Mouse (Mus musculus): ENCODE results near the gene Cetn3. TPM values are rescaled to one million over a fixed set of nuclear protein-coding genes. Genes with fewer than 3 reads are reported as not detected.
A peak's percentile ranks its signal among the peaks of the same experiment; 100 is the strongest.

Gene Cetn3
- total and polyA plus RNA-seq, 3 experiments: 55.6 to 211 (median 158) TPM

- Histone ChIP-seq H3K36me3 (replicated peaks in 1 of 2; ENCODE audit: control insufficient read depth in 1 of 2, insufficient read depth in 1 of 2, low read length in 1 of 2) (peaks cover 21 to 53% of the 10 kb centered on the region in 2 experiments), H3K4me3 (replicated peaks in 1 of 3; ENCODE audit: low read depth in 2 of 3, low read length in 2 of 3, poor library complexity in 1 of 3) (no peak overlapping the region), H3K27me3 (replicated peaks) (no peaks in the 10 kb centered on the region), H3K4me1 (ENCODE audit: control insufficient read depth in 1 of 2, insufficient read depth in 2 of 2) (peaks cover 2 to 12% of the 10 kb centered on the region in 2 experiments; a peak in 2 of 4 replicates), H3K9me3 (replicated peaks; ENCODE audit: low read length) (no peaks in the 10 kb centered on the region), H3K9ac (ENCODE audit: insufficient read depth, low read depth) (no peak overlapping the region), H3K27ac (ENCODE audit: insufficient read depth, low read depth) (no peak overlapping the region), H3K4me2 (ENCODE audit: insufficient read depth, low read depth, poor library complexity, severe bottlenecking) (no peak overlapping the region), H3K79me2 (replicated peaks; ENCODE audit: control insufficient read depth, extremely low read depth, insufficient read depth, poor library complexity, severe bottlenecking) (no peaks in the 10 kb centered on the region; the same call in 1 of the 2 replicates)
- in situ Hi-C loops (cut with MboI; ENCODE audit: low pct_ligation_motif_present, low pct_unique_long_range_greater_than_20kb, low sequenced_read_pairs) (no loop called here), dilution Hi-C loops (cut with MboI; ENCODE audit: extremely low pct_ligation_motif_present, extremely low pct_unique_long_range_greater_than_20kb, low sequenced_read_pairs) (no loop called here)
- no peak for TF ChIP-seq KAT2A (IDR thresholded peaks at IDR 0.05; ENCODE audit: insufficient replicate concordance, low read length)
- no peak for TF ChIP-seq TCF12 (IDR thresholded peaks at IDR 0.05; ENCODE audit: low read depth, low read length)
- DNase-seq (ENCODE audit: extremely low read depth): no peak
These were observed 9.0 kb downstream of the Cetn3 start for GRCm38 (mm10) chr13:81791861-81792260.

- Histone ChIP-seq H3K9me3 (replicated peaks; ENCODE audit: low read length) (no peaks in the 10 kb centered on the region), H3K79me2 (replicated peaks; ENCODE audit: control insufficient read depth, extremely low read depth, insufficient read depth, poor library complexity, severe bottlenecking) (no peaks in the 10 kb centered on the region), H3K4me1 (ENCODE audit: control insufficient read depth in 1 of 2, insufficient read depth in 2 of 2) (peaks cover 2 to 8% of the 10 kb centered on the region in 2 experiments; a peak in 2 of 4 replicates), H3K9ac (ENCODE audit: insufficient read depth, low read depth) (no peak overlapping the region), H3K27ac (ENCODE audit: insufficient read depth, low read depth) (no peak overlapping the region), H3K4me3 (replicated peaks in 1 of 3; ENCODE audit: low read depth in 2 of 3, low read length in 2 of 3, poor library complexity in 1 of 3) (no peak overlapping the region), H3K4me2 (ENCODE audit: insufficient read depth, low read depth, poor library complexity, severe bottlenecking) (peak overlapping the region; percentile 61; the same call in 1 of the 2 replicates), H3K36me3 (replicated peaks in 1 of 2; ENCODE audit: control insufficient read depth in 1 of 2, insufficient read depth in 1 of 2, low read length in 1 of 2) (peaks cover 14 to 44% of the 10 kb centered on the region in 2 experiments), H3K27me3 (replicated peaks) (no peaks in the 10 kb centered on the region)
- in situ Hi-C loops (cut with MboI; ENCODE audit: low pct_ligation_motif_present, low pct_unique_long_range_greater_than_20kb, low sequenced_read_pairs) (no loop called here), dilution Hi-C loops (cut with MboI; ENCODE audit: extremely low pct_ligation_motif_present, extremely low pct_unique_long_range_greater_than_20kb, low sequenced_read_pairs) (no loop called here)
- TF ChIP-seq UBTF (IDR thresholded peaks at IDR 0.05; ENCODE audit: low read depth, low read length) (no peak), CTCF (conservative IDR thresholded peaks at IDR 0.05 in 1 of 2, IDR thresholded peaks at IDR 0.05 in 1 of 2; ENCODE audit: low read depth in 2 of 2, low read length in 2 of 2) (no peak), POLR2AphosphoS2 (IDR thresholded peaks at IDR 0.05; ENCODE audit: low read depth, low read length) (no peak), ZNF384 (IDR thresholded peaks at IDR 0.05; ENCODE audit: low read depth, low read length) (no peak), ZKSCAN1 (IDR thresholded peaks at IDR 0.05; ENCODE audit: borderline replicate concordance, low read depth, low read length) (no peak), ETS1 (conservative IDR thresholded peaks at IDR 0.05; ENCODE audit: low read depth, low read length) (no peak), MYC (IDR thresholded peaks at IDR 0.05; ENCODE audit: low read depth, low read length) (no peak), MAFK (IDR thresholded peaks at IDR 0.05; ENCODE audit: insufficient replicate concordance, low read length) (no peak), ZMIZ1 (IDR thresholded peaks at IDR 0.05; ENCODE audit: low read depth, low read length) (no peak), RAD21 (IDR thresholded peaks at IDR 0.05; ENCODE audit: low read depth, low read length) (no peak), JUN (IDR thresholded peaks at IDR 0.05; ENCODE audit: insufficient read depth, low read depth, low read length) (peak; percentile 5; the same call in 1 of the 2 replicates), E2F4 (IDR thresholded peaks at IDR 0.05; ENCODE audit: insufficient replicate concordance, low read depth, low read length) (no peak), BHLHE40 (IDR thresholded peaks at IDR 0.05; ENCODE audit: low read depth, low read length) (no peak), MEF2A (IDR thresholded peaks at IDR 0.05; ENCODE audit: borderline replicate concordance, low read depth, low read length) (no peak), NELFE (IDR thresholded peaks at IDR 0.05; ENCODE audit: low read depth, low read length) (no peak), CHD1 (IDR thresholded peaks at IDR 0.05; ENCODE audit: low read depth, low read length) (no peak), HCFC1 (IDR thresholded peaks at IDR 0.05; ENCODE audit: low read depth, low read length) (peak; percentile 36; the same call in 1 of the 2 replicates), IRF4 (IDR thresholded peaks at IDR 0.05; ENCODE audit: low read depth, low read length) (peak; percentile 20; the same call in 1 of the 2 replicates), RCOR1 (conservative IDR thresholded peaks at IDR 0.05; ENCODE audit: low read depth, low read length) (no peak), KAT2A (IDR thresholded peaks at IDR 0.05; ENCODE audit: insufficient replicate concordance, low read length) (no peak), USF2 (conservative IDR thresholded peaks at IDR 0.05; ENCODE audit: low read depth, low read length) (no peak), EP300 (IDR thresholded peaks at IDR 0.05; ENCODE audit: low read length) (no peak), MXI1 (IDR thresholded peaks at IDR 0.05; ENCODE audit: low read depth, low read length) (no peak), TCF12 (IDR thresholded peaks at IDR 0.05; ENCODE audit: low read depth, low read length) (no peak), CHD2 (IDR thresholded peaks at IDR 0.05; ENCODE audit: low read length) (no peak), TBP (conservative IDR thresholded peaks at IDR 0.05; ENCODE audit: low read depth, low read length) (no peak), JUND (conservative IDR thresholded peaks at IDR 0.05; ENCODE audit: low read depth, low read length) (peak; percentile 30; the same call in 1 of the 2 replicates), PAX5 (IDR thresholded peaks at IDR 0.05; ENCODE audit: low read length) (no peak), MAZ (IDR thresholded peaks at IDR 0.05; ENCODE audit: low read depth, low read length) (no peak), ELF1 (IDR thresholded peaks at IDR 0.05; ENCODE audit: low read depth, low read length) (peak; percentile 90), ZC3H11A (IDR thresholded peaks at IDR 0.05; ENCODE audit: low read depth, low read length) (no peak), NRF1 (IDR thresholded peaks at IDR 0.05; ENCODE audit: low read depth, low read length) (no peak)
- peak; percentile 39 for DNase-seq (ENCODE audit: extremely low read depth)
These were observed 11.0 kb downstream of the Cetn3 start for GRCm38 (mm10) chr13:81793850-81794249.
